Mouse (Mus musculus): ENCODE data around the gene Bcl2l2. TPM values are rescaled to one million over a fixed set of nuclear protein-coding genes. Genes with fewer than 3 reads are reported as not detected.

Gene Bcl2l2
- polyA plus RNA-seq, 1 experiment = 0.95 TPM

DNA sequence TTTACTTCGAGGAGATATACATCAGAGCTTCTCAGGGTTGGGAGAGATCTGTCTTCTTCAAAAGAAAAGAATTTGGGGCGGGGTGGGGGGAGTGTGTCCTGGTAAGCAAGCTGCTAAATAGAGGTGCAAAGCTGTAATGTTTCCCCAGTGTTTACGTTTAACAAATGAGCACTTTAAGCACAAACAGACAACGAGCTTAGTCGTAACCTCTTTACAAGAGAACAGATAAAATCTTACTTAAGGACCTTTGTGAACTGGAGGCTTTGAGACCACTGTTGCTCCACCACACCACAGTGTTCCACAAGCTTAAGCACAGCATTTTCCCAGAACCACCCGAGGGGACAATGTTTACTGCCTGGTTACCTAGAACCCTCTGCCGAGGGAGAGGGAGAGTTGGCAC is 44.1 kb downstream of the Bcl2l2 start:
- H3K9me3 ChIP-seq (ENCODE audit: control insufficient read depth, low read length) = peaks cover 2% of the 10 kb centered on the region; the same call in 1 of the 2 replicates
- H3K4me1 ChIP-seq (ENCODE audit: control insufficient read depth) = peaks cover 21% of the 10 kb centered on the region
- no peak overlapping the region for H3K4me3 ChIP-seq (replicated peaks)
- H3K36me3 ChIP-seq (ENCODE audit: control insufficient read depth) = no peaks in the 10 kb centered on the region
- peaks cover 67% of the 10 kb centered on the region for H3K27me3 ChIP-seq (ENCODE audit: control insufficient read depth)
- TF ChIP-seq GATA1 (IDR thresholded peaks at IDR 0.05; ENCODE audit: low read length) (no peak), TAL1 (IDR thresholded peaks at IDR 0.05; ENCODE audit: low read length) (no peak)

DNA sequence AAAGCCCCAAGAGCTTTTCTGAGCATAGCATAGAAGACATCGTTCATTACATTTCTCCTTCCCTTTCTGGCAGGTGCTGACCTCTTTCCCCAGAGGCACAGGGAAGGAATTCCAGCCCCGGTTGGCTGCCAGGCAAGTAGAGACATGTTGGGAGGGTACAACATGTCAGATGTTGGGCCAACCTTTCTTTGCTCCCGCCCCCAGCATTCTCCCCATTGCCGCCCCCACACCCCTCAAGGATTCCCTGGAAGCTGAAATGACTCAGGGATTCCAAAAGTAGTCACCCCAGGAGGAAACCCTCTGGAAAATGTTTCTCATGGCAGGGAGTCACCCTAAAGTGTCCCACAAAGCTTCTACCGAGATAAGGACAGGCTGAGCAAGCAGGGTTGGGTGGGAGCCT is 46.6 kb downstream of the Bcl2l2 start:
- H3K9me3 ChIP-seq (ENCODE audit: control insufficient read depth, low read length) = peaks cover 2% of the 10 kb centered on the region; the same call in 1 of the 2 replicates
- no peak overlapping the region for H3K4me3 ChIP-seq (replicated peaks)

DNA sequence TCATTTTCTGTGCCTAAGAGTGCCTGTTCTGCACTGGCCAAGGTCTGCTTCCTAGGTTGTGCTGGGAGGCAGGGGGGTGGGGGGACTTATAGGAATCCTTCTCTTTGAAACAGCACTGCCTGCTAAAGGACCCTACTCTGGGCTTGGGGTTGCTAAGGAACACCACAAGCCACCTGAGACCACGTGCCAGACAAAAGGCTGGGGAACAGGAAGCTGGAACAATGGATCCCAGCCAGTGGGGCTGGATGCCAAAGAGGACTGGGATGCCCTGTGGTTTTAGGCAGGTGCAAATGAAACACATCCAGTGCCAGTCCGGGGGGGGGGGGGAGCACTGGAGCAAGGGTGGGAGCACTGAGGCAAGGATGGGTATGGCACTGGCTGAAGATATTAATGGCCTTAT is 47.3 kb downstream of the Bcl2l2 start:
- TF ChIP-seq TAL1 (IDR thresholded peaks at IDR 0.05; ENCODE audit: low read length) (no peak), GATA1 (IDR thresholded peaks at IDR 0.05; ENCODE audit: low read length) (no peak)
- H3K9me3 ChIP-seq (ENCODE audit: control insufficient read depth, low read length) = no peaks in the 10 kb centered on the region; the same call in 1 of the 2 replicates
- no peak overlapping the region for H3K4me3 ChIP-seq (replicated peaks)
- peaks cover 48% of the 10 kb centered on the region for H3K27me3 ChIP-seq (ENCODE audit: control insufficient read depth)
- no peaks in the 10 kb centered on the region for H3K36me3 ChIP-seq (ENCODE audit: control insufficient read depth)
- H3K4me1 ChIP-seq (ENCODE audit: control insufficient read depth) = peaks cover 6% of the 10 kb centered on the region

More for the DNA sequence above, 46.6 kb downstream of the Bcl2l2 start:
- peaks cover 55% of the 10 kb centered on the region for H3K27me3 ChIP-seq (ENCODE audit: control insufficient read depth)
- H3K36me3 ChIP-seq (ENCODE audit: control insufficient read depth) = no peaks in the 10 kb centered on the region
- TF ChIP-seq TAL1 (IDR thresholded peaks at IDR 0.05; ENCODE audit: low read length) (no peak), GATA1 (IDR thresholded peaks at IDR 0.05; ENCODE audit: low read length) (no peak)
- H3K4me1 ChIP-seq (ENCODE audit: control insufficient read depth) = peaks cover 12% of the 10 kb centered on the region

DNA sequence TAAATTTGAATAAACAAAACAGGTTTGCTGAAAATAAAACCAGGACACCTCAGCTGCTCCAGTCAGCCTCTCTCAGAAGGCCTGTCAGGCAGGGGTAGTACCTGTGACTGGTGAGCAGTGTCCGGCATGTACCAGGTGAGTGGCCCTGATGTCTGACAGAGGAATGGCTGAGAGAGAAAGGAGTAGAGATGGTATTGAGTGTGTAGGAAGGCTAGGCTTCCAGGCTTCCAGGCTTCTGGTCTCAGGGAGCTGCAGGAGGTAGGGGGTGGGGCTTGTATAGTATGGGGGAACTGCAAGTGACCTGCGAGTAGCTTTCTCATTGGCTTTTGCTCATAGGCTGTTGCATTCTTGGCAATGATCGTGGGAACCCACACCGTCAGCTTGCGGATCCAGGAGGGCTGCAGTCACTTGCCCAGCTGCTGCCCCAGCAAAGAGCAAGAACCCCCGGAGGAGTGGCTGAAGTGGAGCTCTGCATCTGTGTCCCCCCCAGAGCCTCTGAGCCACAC is 49.5 kb downstream of the Bcl2l2 start, which contains the start of gene Il25:
TSS of gene Il25 (plus strand) at position 51 of the 506 bp plus-strand sequence.
- no peaks in the 10 kb centered on the region for H3K4me1 ChIP-seq (ENCODE audit: control insufficient read depth)
- no peak within 1 kb of the TSS for H3K4me3 ChIP-seq (replicated peaks)
- TF ChIP-seq GATA1 (IDR thresholded peaks at IDR 0.05; ENCODE audit: low read length) = no peak
- no peak for TF ChIP-seq TAL1 (IDR thresholded peaks at IDR 0.05; ENCODE audit: low read length)
- no peaks in the 10 kb centered on the region for H3K9me3 ChIP-seq (ENCODE audit: control insufficient read depth, low read length)
- no peaks in the 10 kb centered on the region for H3K36me3 ChIP-seq (ENCODE audit: control insufficient read depth)
- H3K27me3 ChIP-seq (ENCODE audit: control insufficient read depth) = peaks cover 32% of the 10 kb centered on the region

DNA sequence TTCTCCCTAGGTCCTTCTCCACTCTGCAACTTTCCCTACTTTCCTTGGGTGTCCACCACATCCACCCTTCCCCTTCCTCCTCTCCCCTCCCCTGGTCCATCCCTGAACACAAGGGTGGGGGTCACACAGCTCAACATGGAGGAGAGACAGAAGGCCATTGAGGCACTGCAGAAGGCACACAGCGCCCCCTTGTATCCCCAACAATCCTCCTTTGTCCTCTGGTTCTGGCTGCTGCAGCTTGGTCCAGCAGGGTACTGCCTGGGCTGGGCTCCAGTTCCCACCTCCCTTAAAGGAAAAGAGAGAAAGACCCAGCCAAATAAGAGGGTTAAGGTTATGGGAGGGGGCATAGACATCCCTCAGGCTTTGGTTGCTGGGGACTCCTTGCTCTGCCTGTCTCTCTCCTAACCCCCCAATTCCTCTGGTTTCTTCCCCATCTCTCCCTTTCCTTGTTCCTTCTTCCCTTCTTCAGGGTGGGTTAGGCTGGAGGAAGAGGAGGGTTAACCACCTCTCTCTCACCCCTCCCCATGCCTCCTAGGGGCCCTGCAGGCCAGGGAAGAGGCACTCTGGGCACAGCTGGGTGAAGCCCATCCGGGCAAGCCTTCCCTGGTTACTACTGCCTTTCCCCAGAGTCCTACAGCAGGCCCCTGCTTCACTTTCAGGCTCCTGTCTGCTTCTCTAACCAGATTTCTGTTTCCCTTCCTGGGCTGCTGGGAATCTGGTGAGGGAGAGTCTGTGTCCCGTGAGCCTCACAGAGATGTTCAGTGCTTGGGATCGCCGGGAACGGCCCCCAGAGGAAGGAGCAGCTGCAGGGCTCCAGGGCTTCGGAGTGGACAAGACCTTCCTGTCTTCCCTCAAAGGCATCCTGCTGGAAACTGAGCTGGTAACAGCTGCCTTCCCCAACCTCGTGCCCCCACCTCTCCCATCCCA is 53.0 kb downstream of the Bcl2l2 start, which contains the start of gene Cmtm5:
TSS of gene Cmtm5 (plus strand) at position 358 of the 927 bp plus-strand sequence.
- Histone ChIP-seq H3K9me3 (ENCODE audit: control insufficient read depth, low read length) (no peaks in the 10 kb centered on the region), H3K4me1 (ENCODE audit: control insufficient read depth) (no peaks in the 10 kb centered on the region), H3K27me3 (ENCODE audit: control insufficient read depth) (peaks cover 7% of the 10 kb centered on the region), H3K4me3 (replicated peaks) (no peak within 1 kb of the TSS), H3K36me3 (ENCODE audit: control insufficient read depth) (no peaks in the 10 kb centered on the region)
- TF ChIP-seq TAL1 (IDR thresholded peaks at IDR 0.05; ENCODE audit: low read length) (no peak), GATA1 (IDR thresholded peaks at IDR 0.05; ENCODE audit: low read length) (no peak)

DNA sequence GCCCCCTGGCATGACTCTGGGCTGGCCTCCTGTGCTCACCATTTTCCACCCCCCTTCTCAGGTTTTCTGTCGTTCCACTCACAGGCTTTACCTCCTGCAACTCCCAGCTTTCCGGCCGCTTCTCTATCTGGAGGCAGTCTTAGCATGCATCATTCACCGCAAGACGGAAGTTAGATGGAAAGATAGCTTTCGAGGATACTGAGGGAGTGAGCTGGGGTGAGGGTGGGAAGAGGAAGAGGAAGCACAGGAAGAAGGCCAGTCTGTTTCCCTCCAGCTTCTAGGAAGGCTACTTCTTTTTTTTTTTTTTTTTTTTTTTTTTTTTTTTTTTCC is 53.6 kb downstream of the Bcl2l2 start:
- TF ChIP-seq GATA1 (IDR thresholded peaks at IDR 0.05; ENCODE audit: low read length) (no peak), TAL1 (IDR thresholded peaks at IDR 0.05; ENCODE audit: low read length) (no peak)
- Histone ChIP-seq H3K27me3 (ENCODE audit: control insufficient read depth) (peaks cover 7% of the 10 kb centered on the region), H3K9me3 (ENCODE audit: control insufficient read depth, low read length) (no peaks in the 10 kb centered on the region), H3K36me3 (ENCODE audit: control insufficient read depth) (no peaks in the 10 kb centered on the region), H3K4me1 (ENCODE audit: control insufficient read depth) (no peaks in the 10 kb centered on the region), H3K4me3 (replicated peaks) (no peak overlapping the region)

DNA sequence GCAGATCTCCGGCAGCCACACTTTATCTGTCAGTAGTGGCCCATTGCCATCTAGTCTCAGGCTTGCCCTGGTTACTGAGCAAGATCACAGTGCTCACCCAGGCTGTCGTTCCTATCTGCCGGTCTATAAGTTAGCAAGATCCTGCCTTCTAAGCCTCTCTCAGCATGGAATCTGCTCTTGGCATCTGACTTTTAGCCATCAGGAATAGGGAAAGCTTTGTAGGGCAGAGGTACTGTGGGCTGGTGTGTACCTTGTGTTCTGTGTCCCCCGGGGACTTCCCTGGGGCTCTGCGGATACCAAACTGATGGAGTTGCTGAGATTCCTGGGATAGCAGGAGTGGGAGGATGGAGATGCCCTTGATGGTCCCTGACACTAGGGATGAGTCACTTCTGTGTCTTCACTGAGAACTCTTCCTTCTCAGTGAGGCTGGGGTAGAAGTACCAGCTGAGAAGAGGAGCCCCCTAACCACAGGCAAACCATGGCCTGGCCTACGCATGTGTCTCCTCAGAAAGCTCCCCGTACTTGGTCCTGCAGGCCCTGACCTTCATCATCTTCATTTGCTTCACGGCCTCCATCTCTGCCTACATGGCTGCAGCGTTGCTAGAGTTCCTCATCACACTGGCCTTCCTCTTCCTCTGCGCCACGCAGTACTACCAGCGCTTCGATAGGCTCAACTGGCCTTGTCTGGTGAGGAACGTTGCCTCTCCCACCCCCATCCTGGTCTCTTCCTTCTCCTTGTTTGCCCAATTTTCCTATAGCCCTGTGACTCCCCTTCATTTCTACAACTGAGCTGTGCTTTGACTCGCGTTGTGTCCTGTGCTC is 54.4 kb downstream of the Bcl2l2 start:
- H3K36me3 ChIP-seq (ENCODE audit: control insufficient read depth) = no peaks in the 10 kb centered on the region
- H3K9me3 ChIP-seq (ENCODE audit: control insufficient read depth, low read length) = no peaks in the 10 kb centered on the region
- no peaks in the 10 kb centered on the region for H3K4me1 ChIP-seq (ENCODE audit: control insufficient read depth)
- no peak overlapping the region for H3K4me3 ChIP-seq (replicated peaks)
- TF ChIP-seq TAL1 (IDR thresholded peaks at IDR 0.05; ENCODE audit: low read length) (no peak), GATA1 (IDR thresholded peaks at IDR 0.05; ENCODE audit: low read length) (no peak)
- peaks cover 7% of the 10 kb centered on the region for H3K27me3 ChIP-seq (ENCODE audit: control insufficient read depth)

Other genes starting within 250 kb of the Bcl2l2 start
- gene Gm17606, start 242.4 kb upstream of the Bcl2l2 start, polyA plus RNA-seq (2012) = not detected in 2 replicates
- gene Cdh24, start 242.0 kb upstream of the Bcl2l2 start, polyA plus RNA-seq (2012) = 0.46 and 0.60 TPM in 2 replicates
- 4.9 and 7.8 TPM in 2 replicates for gene 1700123O20Rik, start 197.2 kb upstream of the Bcl2l2 start, polyA plus RNA-seq (2012)
- 38.2 and 40.2 TPM in 2 replicates for gene Acin1, start 196.4 kb upstream of the Bcl2l2 start, polyA plus RNA-seq (2012)
- gene Gm29776, start 184.5 kb upstream of the Bcl2l2 start, polyA plus RNA-seq (2012) = not detected in 2 replicates
- gene Cebpe, start 171.2 kb upstream of the Bcl2l2 start, polyA plus RNA-seq (2012) = 0.05 and 0.24 TPM in 2 replicates
- 0.25 TPM in 2 replicates for gene Slc7a8, start 101.4 kb upstream of the Bcl2l2 start, polyA plus RNA-seq (2012)
- not detected in 2 replicates for gene Rnf212b, start 69.2 kb upstream of the Bcl2l2 start, polyA plus RNA-seq (2012)
- not detected in 2 replicates for gene Homez, start 12.4 kb upstream of the Bcl2l2 start, polyA plus RNA-seq (2012)
- gene Ppp1r3e, start 5.8 kb upstream of the Bcl2l2 start, polyA plus RNA-seq (2012) = 0.02 TPM in 1 of 2 replicates, not detected in the other
- 0.05 and 0.14 TPM in 2 replicates for gene Gm20521, start 64 bp downstream of the Bcl2l2 start, polyA plus RNA-seq (2012)
- gene Pabpn1, start 9.1 kb downstream of the Bcl2l2 start, polyA plus RNA-seq (2012) = 27.8 and 29.0 TPM in 2 replicates
- 0.01 TPM in 1 of 2 replicates, not detected in the other for gene Slc22a17, start 29.8 kb downstream of the Bcl2l2 start, polyA plus RNA-seq (2012)
- gene Efs, start 42.7 kb downstream of the Bcl2l2 start, polyA plus RNA-seq (2012) = 0.05 TPM in 1 of 2 replicates, not detected in the other
- not detected in 2 replicates for gene Il25, start 49.3 kb downstream of the Bcl2l2 start, polyA plus RNA-seq (2012)
- not detected in 2 replicates for gene Cmtm5, start 52.9 kb downstream of the Bcl2l2 start, polyA plus RNA-seq (2012)
- gene Myh6, start 83.5 kb downstream of the Bcl2l2 start, polyA plus RNA-seq (2012) = not detected in 2 replicates
- not detected in 2 replicates for gene Gm17428, start 93.6 kb downstream of the Bcl2l2 start, polyA plus RNA-seq (2012)
- not detected in 2 replicates for gene Myh7, start 111.2 kb downstream of the Bcl2l2 start, polyA plus RNA-seq (2012)
- gene Ngdn, start 132.1 kb downstream of the Bcl2l2 start, polyA plus RNA-seq (2012) = 2.8 and 3.1 TPM in 2 replicates
- gene Zfhx2, start 208.9 kb downstream of the Bcl2l2 start, polyA plus RNA-seq (2012) = 0.06 TPM in 2 replicates
- 0.02 and 0.04 TPM in 2 replicates for gene Thtpa, start 211.4 kb downstream of the Bcl2l2 start, polyA plus RNA-seq (2012)
- gene Ap1g2, start 223.2 kb downstream of the Bcl2l2 start, polyA plus RNA-seq (2012) = 1.7 and 2.4 TPM in 2 replicates
- 0.02 TPM in 1 of 2 replicates, not detected in the other for gene Jph4, start 233.6 kb downstream of the Bcl2l2 start, polyA plus RNA-seq (2012)